Mouse (Mus musculus) forebrain, embryonic 11.5 days (tissue): Measurements from ENCODE around the gene Ptprd. TPM values are rescaled to one million over a fixed set of nuclear protein-coding genes. Genes with fewer than 3 reads are reported as not detected.
A peak's percentile ranks its signal among the peaks of the same experiment; 100 is the strongest.

ENCODE experiments used
- ATAC-seq: fragments of 200-750 bp; cut with Nextera tagmentation; replicated peaks from 2 replicates; pipeline ENCODE4 v1.8.0; 2017; ENCODE audit warnings: moderate TSS enrichment; ENCODE audit not compliant: low FRiP score
- DNase-seq: peaks from one replicate; pipeline ENCODE4 v3.0.0-alpha.2; 2017; ENCODE audit warnings: low spot score
- H3K27ac ChIP-seq: fragments of 300-500 bp; sonication (generic); 2 replicates; pipeline ENCODE4 v1.5.1; 2014; ENCODE audit warnings: low read depth, low read length
- H3K27me3 ChIP-seq: fragments of 300-500 bp; sonication (generic); 2 replicates; pipeline ENCODE4 v1.6.1; 2014; ENCODE audit warnings: mild to moderate bottlenecking, low read length, mixed read lengths; ENCODE audit not compliant: control insufficient read depth, insufficient read depth
- H3K36me3 ChIP-seq: fragments of 300-500 bp; sonication (generic); 2 replicates; pipeline ENCODE4 v1.6.1; 2014; ENCODE audit warnings: mild to moderate bottlenecking, low read length, moderate library complexity, mixed read lengths; ENCODE audit not compliant: control insufficient read depth, insufficient read depth
- H3K4me1 ChIP-seq: fragments of 300-500 bp; sonication (generic); replicated peaks from 2 replicates; pipeline ENCODE4 v1.6.1; 2014; ENCODE audit warnings: low read length, mixed read lengths; ENCODE audit not compliant: control insufficient read depth, insufficient read depth
- H3K4me2 ChIP-seq: fragments of 300-500 bp; sonication (generic); 2 replicates; pipeline ENCODE4 v1.6.1; 2014; ENCODE audit warnings: low read depth, mild to moderate bottlenecking, low read length, moderate library complexity, mixed read lengths; ENCODE audit not compliant: severe bottlenecking
- H3K4me3 ChIP-seq: fragments of 300-500 bp; sonication (generic); 2 replicates; pipeline ENCODE4 v1.5.1; 2014; ENCODE audit warnings: low read depth, low read length
- H3K9ac ChIP-seq: fragments of 300-500 bp; sonication (generic); 2 replicates; pipeline ENCODE4 v1.6.1; 2014; ENCODE audit warnings: low read length
- H3K9me3 ChIP-seq: fragments of 300-500 bp; sonication (generic); 2 replicates; pipeline ENCODE4 v1.6.1; 2016; ENCODE audit warnings: low read length, mixed read lengths; ENCODE audit not compliant: control insufficient read depth
- WGBS: fragments of 180-500 bp; shearing (Covaris S2); extraction: QIAGEN DNeasy Blood & Tissue Kit; methylation state at CpG from one replicate; pipeline ENCODE4 v1.1.7; 2014; 5-methylcytosine and 5-hydroxymethylcytosine counted together
- polyA plus RNA-seq: library from polyadenylated mRNA; unstranded; fragments of >200 nt; fragmentation: Nextera tagmentation; extraction: Ambion mirVana; gene quantifications from 2 replicates; pipeline ENCODE4 v1.2.1, GENCODE M21; 2014

Gene Ptprd
- polyA plus RNA-seq, 1 experiment from 2014 or later: 30.1 TPM

DNA sequence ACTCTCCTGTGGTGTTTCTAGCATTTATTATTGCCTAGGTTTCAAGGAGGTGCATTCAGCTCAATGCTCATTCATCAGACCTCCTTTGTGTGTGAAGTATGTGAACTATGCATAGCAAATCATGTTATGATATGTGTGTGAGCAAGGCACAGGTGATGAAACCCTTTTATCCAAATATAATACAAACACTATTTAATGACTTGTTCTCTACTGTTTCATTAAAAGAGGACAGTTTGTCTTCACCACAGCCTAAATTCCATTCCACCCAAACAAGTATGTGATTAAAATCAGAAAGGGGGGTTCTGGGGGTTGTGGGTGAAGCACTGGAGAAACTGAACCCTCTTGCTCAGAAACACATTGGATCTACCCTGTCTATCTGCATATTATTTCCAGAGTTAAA lies 1752.1 kb downstream of the Ptprd start:
- no peak overlapping the region for H3K4me3 ChIP-seq
- no peak overlapping the region for H3K27ac ChIP-seq
- DNase-seq (no peak), ATAC-seq (no peak)
- no peaks in the 10 kb centered on the region for H3K27me3 ChIP-seq
- H3K4me2 ChIP-seq: no peak overlapping the region
- no peaks in the 10 kb centered on the region for H3K9me3 ChIP-seq
- no peaks in the 10 kb centered on the region for H3K4me1 ChIP-seq
- no peak overlapping the region for H3K9ac ChIP-seq
- H3K36me3 ChIP-seq: no peaks in the 10 kb centered on the region

DNA sequence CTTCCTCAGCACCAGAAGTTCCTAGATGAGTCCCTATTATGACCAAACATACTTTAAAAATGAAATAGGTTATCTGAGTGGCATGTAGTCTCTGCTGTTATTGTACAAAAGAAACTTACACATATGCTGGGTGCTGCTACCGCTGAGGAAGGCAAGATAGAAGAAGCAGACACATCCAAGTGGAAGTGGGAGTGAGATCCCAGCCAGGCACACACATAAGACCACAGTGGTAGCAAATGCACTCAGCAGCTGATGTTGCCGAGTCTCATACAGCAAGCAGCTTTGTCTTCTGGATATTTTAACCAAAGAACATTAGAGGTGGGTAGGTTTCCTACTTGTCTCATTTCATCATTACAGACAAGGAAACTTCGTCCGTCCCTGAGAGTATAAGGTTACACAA lies 1759.5 kb downstream of the Ptprd start:
- H3K27me3 ChIP-seq: no peaks in the 10 kb centered on the region; the same call in 1 of the 2 replicates
- WGBS: 84% methylated on average over 4 of the region's 4 CpGs
- no peak overlapping the region for H3K4me2 ChIP-seq
- H3K9me3 ChIP-seq: no peaks in the 10 kb centered on the region
- DNase-seq (no peak), ATAC-seq (no peak)
- no peaks in the 10 kb centered on the region for H3K36me3 ChIP-seq
- H3K9ac ChIP-seq: no peak overlapping the region
- no peak overlapping the region for H3K27ac ChIP-seq
- 0 out of 2 replicates have a peak, but pooled peaks cover 2% of the 10 kb centered on the region for H3K4me1 ChIP-seq
- H3K4me3 ChIP-seq: no peak overlapping the region

- no peaks in the 10 kb centered on the region for H3K36me3 ChIP-seq
- no peak overlapping the region for H3K27ac ChIP-seq
These were observed 1760.7 kb downstream of the Ptprd start for GRCm38 (mm10) chr4:76451019-76451552.

GRCm38 (mm10) chr4:76450351-76451018 lies 1761.3 kb downstream of the Ptprd start:
- H3K9me3 ChIP-seq: no peaks in the 10 kb centered on the region
- WGBS: under 1% methylated on average over 33 of the region's 34 CpGs
- peak overlapping the region; percentile 81 for H3K27ac ChIP-seq
- H3K36me3 ChIP-seq: no peaks in the 10 kb centered on the region
- H3K4me1 ChIP-seq: 0 out of 2 replicates have a peak, but pooled peaks cover 2% of the 10 kb centered on the region
- ATAC-seq (peak; percentile 80), DNase-seq (peak; percentile 86)
- peak overlapping the region; percentile 82 for H3K4me2 ChIP-seq
- peak overlapping the region; percentile 90 for H3K9ac ChIP-seq
- H3K4me3 ChIP-seq: peak overlapping the region; percentile 75
- H3K27me3 ChIP-seq: no peaks in the 10 kb centered on the region; the same call in 1 of the 2 replicates

More at GRCm38 (mm10) chr4:76451019-76451552, 1760.7 kb downstream of the Ptprd start:
- DNase-seq (peak; percentile 51), ATAC-seq (no peak)
- H3K4me1 ChIP-seq: 0 out of 2 replicates have a peak, but pooled peaks cover 2% of the 10 kb centered on the region
- H3K27me3 ChIP-seq: no peaks in the 10 kb centered on the region; the same call in 1 of the 2 replicates
- 51% methylated on average over 8 of the region's 8 CpGs for WGBS
- H3K4me2 ChIP-seq: peak overlapping the region; percentile 82
- H3K9ac ChIP-seq: 0 out of 2 replicates have a peak overlapping the region, but pooled peaks have one; percentile 90
- peak overlapping the region; percentile 75 for H3K4me3 ChIP-seq
- no peaks in the 10 kb centered on the region for H3K9me3 ChIP-seq

DNA sequence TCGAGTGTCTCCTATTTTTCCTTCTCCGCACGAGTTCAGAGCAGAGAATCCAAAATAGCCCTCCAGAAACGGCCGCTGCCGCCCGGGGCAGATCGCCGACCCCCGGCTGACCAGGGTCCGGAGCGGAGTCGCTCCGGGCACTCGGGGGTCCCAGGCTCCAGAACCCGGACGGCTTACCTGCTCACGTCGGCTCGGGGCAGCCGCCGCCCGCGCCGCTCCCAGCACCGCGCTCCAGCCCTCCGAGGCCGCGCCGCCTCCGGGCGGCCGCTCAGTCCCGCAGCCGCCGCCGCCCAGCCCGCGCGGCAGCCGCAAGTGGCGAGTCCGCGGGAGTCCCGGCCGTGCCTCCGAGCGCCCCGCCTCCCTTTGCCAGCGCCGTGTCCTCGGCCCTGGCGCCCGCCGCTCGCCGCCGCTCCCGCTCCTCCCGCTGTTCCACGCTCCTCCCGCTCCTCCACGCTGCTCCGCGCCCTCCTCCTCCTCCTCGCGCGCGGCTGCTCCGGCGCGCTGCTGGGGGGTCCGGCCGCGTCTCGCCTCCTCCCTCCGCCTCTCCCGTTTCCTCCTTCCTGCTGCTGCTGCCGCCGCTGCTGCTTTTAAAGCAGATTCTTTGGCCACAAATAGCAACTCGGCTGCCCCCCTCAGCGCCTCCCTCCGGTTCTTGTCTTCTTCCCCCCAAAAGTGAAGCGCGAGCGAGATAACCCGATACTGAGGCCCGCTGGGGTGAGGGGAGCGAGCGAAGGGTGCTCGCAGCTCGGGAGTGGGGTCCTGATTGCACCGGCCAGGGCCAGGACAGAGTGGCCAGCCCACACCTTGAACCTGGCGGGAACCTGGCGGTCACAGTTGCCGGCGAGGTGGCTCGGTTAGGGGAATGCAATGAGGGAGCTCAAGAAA lies 1762.1 kb downstream of the Ptprd start:
- Histone ChIP-seq H3K4me1 (0 out of 2 replicates have a peak, but pooled peaks cover 2% of the 10 kb centered on the region), H3K27ac (peak overlapping the region; percentile 81), H3K4me2 (peak overlapping the region; percentile 82), H3K9ac (peak overlapping the region; percentile 90), H3K27me3 (no peaks in the 10 kb centered on the region; the same call in 1 of the 2 replicates), H3K4me3 (peak overlapping the region; percentile 75), H3K36me3 (no peaks in the 10 kb centered on the region), H3K9me3 (no peaks in the 10 kb centered on the region)
- DNase-seq (peak; percentile 89), ATAC-seq (peak; percentile 84)
- under 1% methylated on average over 87 of the region's 99 CpGs for WGBS

DNA sequence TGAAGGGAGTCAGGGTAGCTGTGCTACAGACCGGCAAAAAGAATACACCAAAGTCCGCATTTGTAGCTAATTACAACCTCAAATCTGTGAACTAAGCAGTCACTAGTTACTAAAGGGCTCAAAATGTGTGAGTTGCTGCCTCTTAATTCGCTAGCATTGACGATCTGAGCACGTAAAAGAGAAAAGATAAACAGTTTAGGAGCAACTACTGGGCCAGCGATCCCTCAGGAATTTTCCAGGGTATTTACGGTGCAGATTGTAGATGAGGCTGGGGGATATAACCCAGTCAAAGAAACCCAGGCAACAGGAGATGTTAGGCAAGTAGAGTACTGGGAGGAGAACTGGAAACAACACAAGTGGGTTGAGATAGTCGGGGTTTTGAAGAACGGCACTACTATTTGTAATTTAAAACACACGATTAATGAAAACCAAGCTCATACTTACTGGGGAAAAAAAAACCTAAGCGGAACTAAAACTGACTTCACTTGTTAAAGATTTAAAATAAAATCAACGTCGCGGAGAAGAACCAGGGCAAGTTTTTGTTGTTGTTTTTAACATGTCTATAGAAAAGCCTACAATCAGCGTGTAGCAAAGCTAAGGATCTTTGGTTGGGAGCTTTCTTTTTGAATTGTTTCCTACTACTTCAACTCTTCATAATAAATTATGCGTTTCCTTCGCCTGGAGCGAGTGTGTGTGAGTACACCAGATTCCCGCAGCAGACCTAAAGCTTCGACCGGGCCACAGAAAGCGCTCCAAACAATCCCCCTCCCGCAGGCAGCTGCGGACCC lies 1762.9 kb downstream of the Ptprd start:
- H3K4me3 ChIP-seq: peak overlapping the region; percentile 75
- H3K36me3 ChIP-seq: no peaks in the 10 kb centered on the region
- H3K27me3 ChIP-seq: no peaks in the 10 kb centered on the region; the same call in 1 of the 2 replicates
- under 1% methylated on average over 24 of the region's 24 CpGs for WGBS
- no peaks in the 10 kb centered on the region for H3K9me3 ChIP-seq
- H3K4me2 ChIP-seq: peak overlapping the region; percentile 82
- H3K9ac ChIP-seq: peak overlapping the region; percentile 90
- DNase-seq (no peak), ATAC-seq (peak; percentile 6; the same call in 1 of the 2 replicates)
- peak overlapping the region; percentile 81; the same call in 1 of the 2 replicates for H3K27ac ChIP-seq
- 0 out of 2 replicates have a peak, but pooled peaks cover 2% of the 10 kb centered on the region for H3K4me1 ChIP-seq

DNA sequence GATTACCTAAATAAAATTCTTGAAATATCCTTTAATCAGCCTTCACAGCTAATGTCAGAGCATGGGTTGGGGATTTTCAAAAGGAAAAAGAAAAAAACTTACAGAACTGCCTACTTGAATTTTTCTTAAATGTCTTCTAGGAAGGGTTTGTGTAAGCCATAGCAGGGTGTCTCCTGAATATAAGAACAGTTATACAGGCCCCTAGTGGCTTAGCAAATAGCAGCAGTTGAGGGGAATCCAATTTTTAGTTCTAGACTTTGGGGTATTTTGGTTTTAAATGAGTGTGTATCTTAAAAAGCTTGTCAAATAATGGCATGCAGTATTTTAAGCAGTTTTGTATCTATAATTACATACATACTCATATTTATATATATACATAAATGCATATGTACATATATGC lies 1764.4 kb downstream of the Ptprd start:
- Histone ChIP-seq H3K4me1 (0 out of 2 replicates have a peak, but pooled peaks cover 2% of the 10 kb centered on the region), H3K36me3 (no peaks in the 10 kb centered on the region), H3K27ac (no peak overlapping the region), H3K9ac (no peak overlapping the region), H3K4me2 (no peak overlapping the region), H3K27me3 (no peaks in the 10 kb centered on the region; the same call in 1 of the 2 replicates), H3K4me3 (no peak overlapping the region), H3K9me3 (no peaks in the 10 kb centered on the region)
- ATAC-seq (no peak), DNase-seq (no peak)

GRCm38 (mm10) chr4:76444778-76445177 lies 1767.0 kb downstream of the Ptprd start:
- Histone ChIP-seq H3K36me3 (no peaks in the 10 kb centered on the region), H3K9ac (no peak overlapping the region), H3K4me2 (no peak overlapping the region), H3K27me3 (no peaks in the 10 kb centered on the region), H3K4me1 (no peaks in the 10 kb centered on the region), H3K27ac (no peak overlapping the region), H3K9me3 (no peaks in the 10 kb centered on the region), H3K4me3 (no peak overlapping the region)
- ATAC-seq (no peak), DNase-seq (no peak)
- 71% methylated on average over 4 of the region's 4 CpGs for WGBS
